Mouse (Mus musculus): Measurements from ENCODE around the gene Auts2.

DNA sequence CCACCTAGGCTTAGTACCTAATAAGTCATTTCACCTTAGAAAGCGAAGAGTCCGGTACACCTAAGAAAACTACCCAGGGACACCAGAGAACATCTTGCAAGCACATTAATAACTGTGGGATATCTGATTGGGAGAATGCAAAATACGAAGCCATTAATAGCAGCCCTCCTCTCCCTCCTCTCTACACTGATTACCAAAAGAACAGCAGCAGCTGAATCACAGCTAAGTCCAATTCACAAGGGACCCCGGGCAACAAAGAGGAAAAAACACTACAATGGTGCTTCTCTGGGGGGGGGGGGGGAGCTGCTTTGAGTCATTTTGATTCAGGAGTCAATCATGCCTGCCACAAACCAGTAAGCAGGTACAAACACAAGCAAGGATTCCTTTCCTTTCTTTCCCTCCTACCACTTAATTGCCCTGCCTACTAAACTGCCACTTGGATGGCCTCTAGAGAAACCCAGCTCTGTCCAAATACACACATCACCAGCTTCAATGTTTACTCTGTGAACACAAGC, 132.7 kb downstream of the Auts2 start:
- TF ChIP-seq CTCF (IDR thresholded peaks at IDR 0.05) = no peak
- no peak for TF ChIP-seq POLR2A (IDR thresholded peaks at IDR 0.05; ENCODE audit: insufficient read depth, low read depth, low read length)

All from heart, adult 2 months (tissue).